Mouse (Mus musculus) cerebellum, adult 8-10 months (tissue): ENCODE results near the gene Frmd5.

ENCODE experiments used
- DNase-seq: peaks from one replicate; pipeline ENCODE4 v3.0.0; 2022

The Frmd5 gene

GRCm38 (mm10) chr2:121682361-121682760, 124.5 kb downstream of the Frmd5 start:
- no peak for DNase-seq

DNA sequence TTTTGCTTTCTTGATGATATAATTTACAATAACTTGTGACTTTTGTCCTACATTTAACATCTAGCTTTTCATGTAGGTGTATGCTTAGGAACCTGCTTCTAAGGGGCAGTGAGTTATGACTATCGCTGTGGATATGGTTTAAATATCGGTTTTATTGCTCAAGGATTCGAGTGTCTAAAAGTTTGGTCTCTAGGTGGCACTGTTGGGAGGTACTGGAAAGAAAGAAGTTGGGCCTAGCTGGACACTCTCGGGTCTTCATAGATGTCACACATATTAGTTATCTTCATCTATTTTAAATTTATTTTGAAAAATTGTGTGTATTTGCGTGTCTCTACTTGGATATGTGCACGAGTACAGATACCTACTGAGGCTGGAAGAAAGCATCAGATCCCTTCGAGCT, 127.2 kb downstream of the Frmd5 start:
- no peak for DNase-seq

DNA sequence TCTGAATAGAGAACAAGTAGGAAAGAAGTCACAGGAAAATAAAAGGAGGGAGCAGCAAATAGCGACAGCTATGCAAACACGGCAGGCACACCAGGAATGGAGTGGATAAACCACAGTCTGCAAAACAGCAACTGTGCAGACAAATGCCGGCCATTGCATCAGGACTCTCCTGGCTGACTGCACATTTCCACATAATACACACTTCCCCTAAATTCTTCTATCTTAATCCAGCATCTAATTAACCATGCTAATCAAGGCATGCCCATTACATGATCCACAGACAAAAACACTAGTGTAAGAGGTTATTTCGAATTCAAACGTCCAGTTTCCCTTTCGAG, 129.3 kb downstream of the Frmd5 start:
- no peak for DNase-seq

DNA sequence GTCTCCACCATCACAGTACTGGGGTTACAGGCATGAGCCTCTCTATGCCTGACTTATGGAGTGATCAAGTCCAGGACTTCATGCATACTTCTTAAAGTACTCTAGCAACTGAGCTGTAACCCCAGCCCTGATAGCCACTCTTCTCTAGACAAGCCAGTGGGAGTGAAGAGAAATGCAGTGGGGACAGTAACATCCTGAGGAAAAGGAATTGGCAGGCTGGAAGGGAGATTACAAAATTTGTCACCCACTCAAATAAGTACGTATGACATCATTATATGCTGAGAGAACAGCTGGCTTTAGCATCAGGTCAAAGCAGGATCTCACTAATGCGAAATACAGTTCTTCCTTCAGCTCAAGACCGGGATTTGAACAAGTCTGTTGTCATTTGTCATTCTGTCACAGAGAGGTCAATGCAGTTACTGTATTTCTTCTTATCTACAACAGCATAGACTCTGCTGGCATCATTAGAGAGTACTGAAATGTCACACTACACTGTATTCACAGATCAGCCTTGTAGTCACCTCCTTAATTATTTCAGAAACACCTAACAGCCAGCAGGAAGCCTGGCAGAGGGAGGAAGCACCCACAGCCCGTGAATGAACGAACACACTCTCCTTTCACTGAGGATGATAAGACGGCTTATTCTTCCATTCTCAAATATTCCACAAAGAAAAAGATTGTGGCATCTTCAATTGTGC, 129.8 kb downstream of the Frmd5 start:
- DNase-seq, result no peak

- no peak for DNase-seq
Observed at GRCm38 (mm10) chr2:121675895-121676294, 131.0 kb downstream of the Frmd5 start.

GRCm38 (mm10) chr2:121675136-121675535, 131.8 kb downstream of the Frmd5 start:
- no peak for DNase-seq

GRCm38 (mm10) chr2:121674211-121674610, 132.7 kb downstream of the Frmd5 start:
- no peak for DNase-seq

- DNase-seq, result no peak
Observed at GRCm38 (mm10) chr2:121669846-121670245, 137.0 kb downstream of the Frmd5 start.

DNA sequence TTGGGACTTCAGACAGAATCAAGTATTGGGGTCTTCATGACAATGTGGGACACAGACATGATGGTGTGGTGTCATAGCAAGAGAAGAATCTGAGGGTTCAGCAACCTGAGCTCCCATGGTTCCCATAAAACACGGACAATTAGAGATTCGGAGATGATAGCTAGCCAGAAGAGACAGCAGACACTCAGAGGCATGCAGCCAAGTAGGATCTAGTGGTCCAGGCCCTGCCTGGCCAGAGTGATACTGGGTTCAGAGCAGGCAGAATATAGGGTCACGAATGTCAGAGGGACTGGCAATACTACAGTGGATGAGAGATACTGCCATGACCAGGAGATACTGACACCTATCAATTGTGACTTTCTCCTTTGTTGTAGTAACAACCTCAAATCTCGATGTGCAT, 138.6 kb downstream of the Frmd5 start:
- DNase-seq, result no peak

GRCm38 (mm10) chr2:121661160-121661502, 145.8 kb downstream of the Frmd5 start:
- peak; percentile 70 for DNase-seq

DNA sequence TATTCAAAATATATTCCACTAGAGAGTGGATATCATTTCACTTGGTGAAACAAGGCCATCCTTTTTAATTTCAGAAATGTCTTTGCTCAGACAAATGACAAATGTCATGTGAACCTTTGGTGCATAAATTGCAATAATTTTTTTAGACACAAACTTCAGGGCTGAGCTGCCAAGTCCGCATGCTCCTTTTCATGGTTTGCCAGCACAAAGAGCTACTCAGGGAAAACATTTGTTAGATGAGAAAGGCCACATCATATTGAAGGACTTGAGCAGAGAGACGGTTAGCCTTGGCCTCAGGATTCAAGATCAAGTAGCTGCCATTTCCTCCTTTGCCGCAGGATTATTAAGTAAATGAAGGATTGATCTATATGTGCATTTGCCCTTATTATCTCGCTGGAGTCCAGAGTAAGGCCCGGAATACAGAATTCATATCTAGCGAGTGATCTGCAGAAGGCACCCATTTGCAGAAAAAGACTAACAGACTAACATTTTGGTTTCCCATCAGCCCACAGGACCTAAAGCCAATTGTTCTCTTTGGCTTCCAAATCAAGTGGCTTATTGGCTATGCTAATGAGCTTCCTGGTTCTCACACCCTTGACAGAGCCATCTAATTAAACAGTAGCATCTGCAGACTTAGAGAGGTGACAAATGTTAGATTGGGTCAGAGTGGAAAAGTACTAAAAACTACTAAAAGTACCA, 146.3 kb downstream of the Frmd5 start:
- peak; percentile 36 for DNase-seq

DNA sequence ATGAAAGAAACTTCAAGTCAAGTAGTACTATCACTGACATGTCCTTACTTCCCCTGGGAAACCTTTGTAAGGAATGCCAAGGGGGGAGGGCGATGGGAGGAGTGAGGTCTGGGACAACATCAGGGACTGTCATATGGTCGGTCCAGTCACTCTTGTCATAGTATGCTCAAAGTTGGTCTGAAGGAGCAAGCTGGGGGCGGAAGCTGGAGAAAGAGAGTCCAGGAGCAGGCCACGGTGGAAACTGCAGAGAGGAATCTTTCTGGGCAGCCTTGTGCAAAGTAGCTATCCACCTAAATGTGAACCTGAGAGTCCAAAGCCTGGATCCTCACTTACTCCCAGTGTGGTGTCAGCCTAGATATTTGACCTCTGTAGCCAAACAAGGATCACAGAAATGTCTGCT, 147.5 kb downstream of the Frmd5 start:
- DNase-seq, result no peak

- no peak for DNase-seq
Observed at GRCm38 (mm10) chr2:121658123-121658767, 148.6 kb downstream of the Frmd5 start.

DNA sequence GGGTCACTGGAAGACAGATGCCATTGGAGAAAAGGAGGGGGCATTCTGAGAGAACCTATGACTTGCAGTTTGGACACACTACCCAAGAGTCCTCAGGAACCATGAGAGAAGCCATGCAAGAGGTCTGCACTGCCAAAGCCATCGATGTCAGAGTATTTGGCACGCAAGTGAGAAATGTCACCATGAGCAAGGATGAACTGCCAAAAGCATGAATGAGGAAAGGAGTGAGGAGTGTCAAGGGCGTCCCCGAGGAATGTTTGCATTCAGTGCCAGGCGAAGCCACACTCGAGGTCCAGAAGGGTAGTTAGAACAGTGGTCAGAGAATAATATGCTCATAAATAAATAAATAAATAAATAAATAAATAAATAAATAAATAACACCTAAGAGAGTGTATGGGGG, 150.9 kb downstream of the Frmd5 start:
- no peak for DNase-seq

DNA sequence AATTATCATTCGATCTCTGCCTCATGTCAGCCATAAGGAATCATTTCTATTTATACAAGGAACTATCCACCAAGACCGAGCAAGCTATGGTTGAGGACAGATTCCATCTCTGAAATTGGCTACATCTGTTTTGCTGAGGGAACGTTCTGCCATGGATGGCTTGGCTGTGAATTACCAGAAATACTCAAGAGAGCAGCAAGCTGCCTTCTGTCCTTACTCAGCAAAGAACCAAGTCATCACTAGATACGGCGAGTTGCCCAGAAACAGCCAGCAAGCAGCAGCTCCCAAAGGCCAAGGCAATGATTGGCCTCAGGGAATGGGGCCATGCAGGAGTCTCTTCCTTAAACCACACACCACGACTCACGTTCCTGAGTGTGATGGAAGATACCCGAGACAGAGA, 151.8 kb downstream of the Frmd5 start:
- no peak for DNase-seq

GRCm38 (mm10) chr2:121646528-121646927, 160.4 kb downstream of the Frmd5 start:
- no peak for DNase-seq

- DNase-seq, result no peak
Observed at GRCm38 (mm10) chr2:121642934-121643333, 164.0 kb downstream of the Frmd5 start.

DNA sequence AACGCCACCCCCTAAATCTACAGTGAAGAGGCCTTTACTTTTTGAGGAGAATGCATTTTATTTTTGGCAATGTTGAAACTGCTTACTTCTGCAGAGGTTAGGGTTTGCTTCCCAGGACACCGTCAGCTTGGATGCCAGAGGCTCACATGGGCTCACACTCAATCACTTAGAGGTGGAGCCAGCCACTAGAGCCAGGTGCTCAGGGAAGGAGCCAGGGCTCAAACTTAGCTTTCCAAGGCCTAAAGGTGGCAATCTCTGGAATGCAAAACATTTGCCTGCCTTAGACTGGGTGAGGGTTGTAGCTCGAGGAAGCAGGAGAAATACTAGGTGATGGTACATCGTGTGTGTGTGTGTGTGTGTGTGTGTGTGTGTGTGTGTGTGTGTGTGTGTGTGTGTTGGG, 174.8 kb downstream of the Frmd5 start:
- DNase-seq, result no peak

- no peak for DNase-seq
Observed at GRCm38 (mm10) chr2:121630286-121630685, 176.6 kb downstream of the Frmd5 start.

DNA sequence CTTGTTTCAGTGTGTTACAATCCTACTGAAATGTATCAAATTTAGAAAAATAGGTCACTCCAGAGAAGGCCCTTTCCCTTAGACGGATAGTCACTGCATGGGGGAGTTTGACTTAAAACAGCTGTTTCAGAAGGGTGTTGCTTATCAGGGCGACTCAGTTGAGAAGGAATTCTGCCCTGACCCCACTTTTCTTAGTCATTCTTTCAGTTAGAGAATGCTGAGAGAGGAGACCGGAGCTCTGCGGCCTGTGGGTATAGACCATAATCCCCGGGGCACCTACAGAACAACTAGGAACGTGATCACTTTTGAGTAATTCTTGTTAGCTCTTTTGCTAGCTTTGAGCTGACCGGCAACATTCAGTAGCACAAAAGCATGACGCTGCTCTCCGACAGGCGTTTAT, 178.6 kb downstream of the Frmd5 start:
- DNase-seq, result no peak

DNA sequence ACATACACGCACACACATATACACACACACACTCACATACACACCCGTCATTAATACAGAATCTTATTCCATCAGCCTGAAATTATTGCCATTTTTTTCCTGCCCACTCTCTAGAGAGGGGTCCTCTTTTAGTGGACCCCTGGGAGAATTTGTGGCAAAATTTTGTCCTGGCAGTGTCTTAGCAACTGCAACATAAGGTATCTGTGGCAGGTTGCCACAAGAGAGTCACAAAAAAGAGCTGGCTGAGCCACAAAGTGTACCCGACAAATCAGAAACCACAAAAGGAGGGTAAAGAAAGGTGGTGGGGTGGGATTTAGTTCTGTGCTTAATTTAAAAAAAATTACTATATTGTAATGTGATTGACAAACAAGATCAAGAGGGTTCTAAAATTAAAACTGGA, 181.0 kb downstream of the Frmd5 start:
- no peak for DNase-seq

DNA sequence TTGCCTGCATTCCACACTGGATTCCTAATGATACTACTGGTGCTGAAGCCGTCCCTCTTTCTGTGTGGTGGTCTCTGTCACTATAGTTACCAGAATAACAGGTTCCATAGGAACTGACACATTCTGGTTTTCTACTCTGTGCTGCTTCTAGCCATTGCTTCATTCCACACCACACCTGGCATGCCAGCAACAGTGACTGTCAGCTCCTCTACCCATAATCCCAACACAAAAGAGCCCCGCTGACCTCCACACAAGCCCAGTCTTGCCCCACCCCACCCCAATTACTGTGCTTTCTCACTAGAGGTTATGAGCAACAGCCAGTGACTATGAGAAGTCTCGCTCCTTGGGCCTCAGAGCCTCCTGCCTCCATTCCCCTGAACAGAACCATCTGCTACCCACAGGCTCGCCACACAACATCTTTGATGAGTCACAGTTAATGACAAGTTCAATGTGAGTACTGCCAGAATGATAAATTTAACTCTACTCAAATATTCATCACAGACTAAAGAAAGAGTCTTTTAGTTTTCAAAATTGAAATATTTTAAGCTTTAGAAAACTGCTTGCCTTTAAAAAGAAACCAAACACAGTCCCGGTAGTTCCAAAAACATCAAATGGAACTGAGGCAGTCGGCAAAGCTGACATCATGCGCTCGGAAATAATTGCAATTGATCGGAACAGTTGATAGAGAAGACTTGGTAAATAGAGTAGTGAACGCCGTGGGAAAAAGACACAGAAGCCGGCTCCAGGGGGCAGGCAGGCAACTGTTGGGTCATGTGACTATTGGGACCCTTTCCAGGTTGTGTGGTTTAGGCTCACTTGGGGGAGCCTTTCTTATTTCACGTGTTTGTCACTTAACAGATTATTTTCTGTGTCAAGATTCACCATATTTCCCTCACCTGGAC, 185.4 kb downstream of the Frmd5 start:
- DNase-seq, result peak; percentile 37

DNA sequence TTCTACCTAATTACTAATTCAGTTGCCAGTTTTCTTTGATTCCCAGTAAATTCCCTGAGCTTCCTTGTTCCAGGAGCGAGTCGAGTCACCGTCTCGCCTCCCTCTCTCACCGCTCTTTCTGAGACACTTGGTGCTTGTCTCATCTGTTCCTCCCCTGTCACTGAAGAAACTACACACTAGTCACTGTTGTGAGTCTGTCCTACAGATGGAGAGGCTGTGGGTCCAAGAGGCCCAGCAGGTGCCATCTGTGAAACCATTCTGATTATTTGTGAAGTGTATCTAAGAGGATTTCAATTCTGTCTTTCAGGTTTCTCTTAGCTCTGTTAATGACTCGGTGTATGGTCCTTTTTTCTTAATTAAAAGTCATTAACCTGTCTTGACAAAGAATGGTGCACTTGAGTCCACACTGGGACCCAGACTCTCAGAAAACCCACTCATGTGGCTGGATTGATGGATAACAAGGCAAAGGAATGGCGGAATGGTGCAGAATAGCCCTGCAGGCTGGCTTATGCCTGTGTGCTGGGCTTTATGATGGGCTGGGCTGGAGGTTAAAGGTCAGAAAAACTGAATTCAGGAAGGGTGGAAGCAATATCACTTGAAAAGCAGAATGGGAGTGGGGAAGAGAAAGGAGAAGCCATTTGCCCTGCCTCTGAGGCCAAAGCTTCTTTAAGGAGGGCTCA, 186.2 kb downstream of the Frmd5 start:
- DNase-seq, result peak; percentile 29
